Mouse (Mus musculus) urinary bladder, adult 2 months (tissue): ENCODE data around the gene Trio. TPM values are rescaled to one million over a fixed set of nuclear protein-coding genes. Genes with fewer than 3 reads are reported as not detected.
"Not testable (repeated sequence)": the region's sequence is repeated elsewhere in the genome, so short reads cannot be mapped to it uniquely, and the experiment has no call there.

Experiments
- DNase-seq: peaks from one replicate; pipeline ENCODE4 v3.0.0; 2022; ENCODE audit warnings: low spot score
- polyA plus RNA-seq: library from polyadenylated mRNA; depleted of rRNA; stranded (reverse); fragments of >200 nt; gene quantifications from 2 replicates; pipeline ENCODE4 v1.2.3, GENCODE M21; 2012

Trio gene
- polyA plus RNA-seq, 1 experiment = 71.0 TPM

DNA sequence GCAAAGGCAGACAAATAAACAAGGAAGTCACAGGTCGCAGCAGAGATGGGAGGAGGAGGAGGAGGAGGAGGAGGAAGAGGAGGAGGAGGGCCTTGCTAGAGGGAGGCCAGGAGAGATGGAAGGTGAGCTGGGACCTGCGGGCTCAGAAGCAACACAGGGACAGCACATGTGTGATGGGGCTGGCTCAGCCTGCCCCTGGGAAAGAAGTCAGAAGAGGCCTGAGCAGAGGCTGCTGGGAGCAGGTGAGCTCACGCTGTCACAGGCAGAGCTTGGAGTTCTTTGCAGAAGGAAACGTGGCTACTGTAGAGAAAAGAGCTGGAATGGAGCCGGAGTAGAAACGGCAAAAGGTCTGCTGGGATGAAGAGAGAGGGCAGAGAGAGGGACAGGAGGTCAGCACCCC is 185.5 kb downstream of the Trio start:
- DNase-seq = no peak

DNA sequence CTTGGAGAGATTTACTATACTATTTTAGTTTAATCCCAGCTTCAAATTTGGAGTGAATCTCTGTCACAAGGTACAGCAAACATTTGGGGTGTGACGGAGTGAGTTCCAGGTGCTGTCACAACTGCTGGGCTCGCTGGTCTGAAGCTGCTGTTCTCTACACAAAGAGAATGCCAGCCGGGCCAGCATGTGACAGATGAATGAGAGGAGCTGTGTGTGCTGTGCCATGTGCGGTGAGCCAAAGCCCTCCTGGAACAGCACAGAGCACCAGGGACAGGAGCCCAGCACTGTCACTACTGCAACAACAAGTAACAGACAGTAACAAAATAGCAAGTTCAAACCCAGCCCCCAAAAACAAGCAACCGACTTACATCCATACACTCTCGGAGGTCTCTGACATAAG is 194.0 kb downstream of the Trio start:
- no peak for DNase-seq

DNA sequence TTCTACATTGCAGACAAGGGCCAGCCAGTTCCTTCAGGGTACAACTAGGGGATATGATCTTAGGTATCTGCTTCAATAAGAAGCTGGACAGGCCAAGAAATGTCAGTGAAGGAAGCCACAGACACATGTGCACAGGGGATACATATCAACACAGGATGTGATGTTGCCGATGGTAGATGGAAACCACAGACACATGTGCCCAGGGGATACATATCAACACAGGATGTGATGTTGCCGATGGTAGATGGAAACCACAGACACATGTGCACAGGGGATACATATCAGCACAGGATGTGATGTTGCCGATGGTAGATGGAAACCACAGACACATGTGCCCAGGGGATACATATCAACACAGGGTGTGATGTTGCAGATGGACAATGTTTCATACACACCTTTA is 197.8 kb downstream of the Trio start:
- DNase-seq = not testable (repeated sequence)

DNA sequence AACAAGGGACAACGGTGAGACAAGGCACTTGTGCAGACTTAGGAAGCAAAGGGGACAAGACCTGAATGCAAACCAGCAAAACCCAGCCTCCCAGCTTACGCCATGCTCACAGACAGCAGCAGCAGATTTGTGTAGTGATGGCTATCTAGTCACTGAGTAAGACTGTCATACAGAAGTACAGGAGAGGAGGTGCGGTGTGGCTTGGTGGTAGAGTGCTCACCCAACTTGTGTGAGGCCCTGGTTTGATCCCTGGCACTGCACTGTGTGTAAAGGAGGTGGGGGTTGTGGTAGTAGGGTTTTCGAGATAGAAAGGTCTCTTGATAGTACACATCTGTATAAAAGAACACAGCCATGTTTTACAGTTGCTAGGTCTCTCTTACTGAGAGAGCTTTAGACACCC is 198.8 kb downstream of the Trio start:
- no peak for DNase-seq

DNA sequence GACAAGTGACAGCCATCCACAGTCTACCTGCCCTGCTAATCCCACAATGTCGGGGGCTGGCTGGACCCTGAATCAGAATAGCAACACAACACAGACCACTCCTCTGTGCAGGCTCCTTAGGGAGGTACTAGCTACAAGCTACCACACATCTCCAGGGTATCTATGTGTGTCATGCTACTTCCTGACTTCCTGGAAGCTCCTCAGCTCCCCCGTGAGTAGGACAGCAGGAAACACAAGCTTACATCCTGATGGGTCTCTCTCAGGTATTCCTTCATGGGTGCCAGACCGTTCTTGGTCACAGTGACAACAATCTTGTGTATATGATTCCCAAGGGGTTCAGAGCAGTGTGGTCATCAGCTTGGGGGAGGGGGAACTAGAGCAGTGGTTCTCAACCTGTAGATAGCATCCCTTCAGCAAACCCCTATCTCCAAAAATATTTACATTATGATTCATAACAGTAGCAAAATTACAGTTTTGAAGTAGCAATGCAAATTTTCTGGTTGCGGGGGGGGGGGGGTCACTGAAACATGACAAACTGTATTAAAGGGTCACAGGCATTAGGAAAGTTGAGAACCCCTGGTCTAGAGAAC is 199.5 kb downstream of the Trio start:
- no peak for DNase-seq

DNA sequence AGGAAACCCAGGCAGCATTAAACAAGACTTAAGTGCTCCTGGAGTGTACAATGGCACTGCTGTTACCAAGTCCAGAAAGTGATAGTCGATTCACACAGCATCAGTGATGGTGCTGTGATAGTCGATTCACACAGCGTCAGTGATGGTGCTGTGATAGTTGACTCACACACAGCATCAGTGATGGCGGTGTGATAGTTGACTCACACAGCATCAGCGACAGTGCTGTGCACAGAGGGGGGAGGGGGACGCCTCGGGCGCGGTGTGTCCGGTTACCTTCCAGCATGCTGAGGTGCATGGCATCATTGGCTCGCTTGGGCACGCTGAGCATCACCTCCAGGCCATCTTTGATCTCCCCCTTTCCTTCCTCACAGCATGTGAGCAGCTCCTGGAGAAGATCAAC is 200.3 kb downstream of the Trio start:
- DNase-seq = no peak

DNA sequence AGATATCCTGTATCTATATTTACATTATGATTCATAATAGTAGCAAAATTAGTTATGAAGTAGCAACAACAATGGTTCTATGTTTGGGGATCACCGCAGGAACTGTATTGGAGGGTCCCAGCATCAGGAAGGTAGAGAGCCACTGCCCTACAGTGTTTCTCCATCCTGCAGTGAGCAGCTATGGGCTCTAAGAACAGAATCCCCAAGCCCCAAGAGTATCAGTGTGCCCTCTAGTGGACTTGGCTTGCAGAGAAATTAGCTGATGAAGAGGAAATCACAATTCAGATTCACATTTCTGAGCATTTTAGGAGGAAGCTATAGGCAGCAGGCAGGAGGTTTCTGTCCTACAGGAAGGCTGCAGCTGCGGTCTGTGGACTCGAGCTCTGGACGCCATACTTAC is 202.1 kb downstream of the Trio start:
- no peak for DNase-seq

DNA sequence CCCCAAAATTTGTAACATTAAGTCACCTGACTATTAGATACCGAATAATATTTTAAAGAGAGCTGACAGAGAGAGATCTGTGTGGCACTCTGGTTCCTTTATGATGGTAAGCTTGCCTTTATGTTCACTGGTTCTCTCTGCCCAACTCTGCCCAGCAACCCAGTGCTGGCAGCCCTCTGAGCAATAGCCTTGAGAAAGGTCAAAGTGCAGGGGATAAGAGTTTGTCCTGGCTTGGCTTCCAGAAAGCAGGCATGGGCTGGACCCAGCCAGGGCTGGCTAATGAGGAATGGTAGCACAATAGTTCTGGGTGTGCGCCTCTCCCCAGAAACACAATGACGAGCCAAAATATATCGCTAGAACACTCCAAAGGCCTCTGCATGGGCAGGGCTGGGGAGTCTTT is 203.2 kb downstream of the Trio start:
- DNase-seq = no peak

DNA sequence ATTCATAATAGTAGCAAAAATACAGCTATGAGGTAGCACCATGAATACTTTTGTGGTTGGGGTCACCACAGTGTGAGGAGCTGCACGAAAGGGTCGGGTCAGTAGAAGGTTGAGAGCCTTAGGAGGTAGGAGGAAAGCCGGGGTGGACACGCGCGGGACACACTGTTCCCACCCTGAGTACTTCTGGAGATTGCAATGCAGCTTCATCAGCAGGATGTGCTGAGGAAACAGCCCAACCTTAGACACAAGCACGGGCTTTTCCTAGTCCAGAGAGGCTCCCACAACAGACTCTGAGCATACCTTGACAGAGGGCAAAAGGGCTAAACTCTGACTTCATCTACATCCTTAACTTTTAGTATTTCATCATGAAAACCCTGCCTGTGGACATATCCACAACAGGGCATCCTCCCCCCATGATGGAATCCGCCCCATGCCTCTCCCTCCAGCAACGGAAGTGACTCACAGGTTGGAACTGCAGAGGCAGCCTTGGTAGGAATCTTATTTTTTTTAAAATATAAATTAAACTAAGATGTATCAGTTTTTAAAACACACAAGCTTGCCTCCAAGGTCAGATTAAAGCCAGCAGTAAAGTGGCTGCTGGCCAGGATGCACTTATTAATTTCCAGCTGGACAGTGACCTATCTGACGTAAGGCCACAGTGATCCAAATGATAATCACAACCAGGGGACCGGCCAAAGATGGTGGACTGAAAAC is 203.8 kb downstream of the Trio start:
- DNase-seq = no peak

DNA sequence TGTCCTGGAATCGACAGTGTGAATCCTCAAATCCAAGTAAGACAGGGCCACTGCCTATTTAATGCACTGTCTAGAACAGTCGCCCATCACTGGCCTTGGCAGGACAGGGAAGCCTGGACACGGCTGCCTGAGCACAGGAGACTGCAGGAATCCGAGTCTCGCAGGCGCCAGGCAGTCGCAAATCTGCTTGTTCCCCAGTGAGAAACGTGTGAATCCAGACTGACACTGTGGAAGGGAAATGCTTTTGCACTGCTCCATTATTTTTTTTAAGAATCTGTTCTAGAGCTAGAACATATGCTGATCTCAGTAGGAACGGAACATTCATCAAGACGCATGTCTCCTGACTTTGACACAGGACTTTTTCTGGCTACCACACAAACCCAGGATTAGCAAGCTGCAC is 208.6 kb downstream of the Trio start:
- no peak for DNase-seq

DNA sequence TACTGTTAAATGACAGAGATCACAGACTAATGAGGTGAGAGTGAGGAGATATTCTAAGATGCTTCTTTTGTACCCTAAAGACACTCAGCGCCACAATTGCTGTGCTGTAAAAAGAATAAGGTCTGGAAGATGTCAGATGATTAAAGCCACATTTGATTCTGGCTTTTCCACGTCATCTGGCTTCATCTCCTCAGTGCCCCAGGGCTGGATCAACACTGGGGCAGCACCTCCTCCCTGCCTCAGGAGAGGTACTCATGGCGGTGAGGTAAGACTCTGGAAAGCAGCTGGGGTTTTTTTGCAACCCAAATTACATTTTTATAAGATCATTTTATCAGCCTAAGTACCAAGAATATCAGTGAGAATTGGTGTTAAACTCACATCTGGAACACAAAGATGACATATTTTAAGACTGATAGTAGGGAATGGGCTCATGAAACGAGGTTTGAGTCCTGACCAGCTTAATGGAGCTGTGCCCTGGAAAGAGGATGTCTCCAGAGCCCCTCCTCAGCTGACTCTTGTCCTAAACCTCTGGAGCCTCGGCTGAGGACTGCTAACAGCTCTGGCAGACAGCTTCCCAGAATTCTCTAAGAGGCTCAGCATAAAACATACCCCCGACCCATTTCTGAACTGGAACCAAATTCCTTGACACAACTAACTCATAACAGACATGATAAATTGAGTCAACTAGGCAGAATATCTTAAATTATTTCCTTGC is 210.8 kb downstream of the Trio start:
- no peak for DNase-seq

DNA sequence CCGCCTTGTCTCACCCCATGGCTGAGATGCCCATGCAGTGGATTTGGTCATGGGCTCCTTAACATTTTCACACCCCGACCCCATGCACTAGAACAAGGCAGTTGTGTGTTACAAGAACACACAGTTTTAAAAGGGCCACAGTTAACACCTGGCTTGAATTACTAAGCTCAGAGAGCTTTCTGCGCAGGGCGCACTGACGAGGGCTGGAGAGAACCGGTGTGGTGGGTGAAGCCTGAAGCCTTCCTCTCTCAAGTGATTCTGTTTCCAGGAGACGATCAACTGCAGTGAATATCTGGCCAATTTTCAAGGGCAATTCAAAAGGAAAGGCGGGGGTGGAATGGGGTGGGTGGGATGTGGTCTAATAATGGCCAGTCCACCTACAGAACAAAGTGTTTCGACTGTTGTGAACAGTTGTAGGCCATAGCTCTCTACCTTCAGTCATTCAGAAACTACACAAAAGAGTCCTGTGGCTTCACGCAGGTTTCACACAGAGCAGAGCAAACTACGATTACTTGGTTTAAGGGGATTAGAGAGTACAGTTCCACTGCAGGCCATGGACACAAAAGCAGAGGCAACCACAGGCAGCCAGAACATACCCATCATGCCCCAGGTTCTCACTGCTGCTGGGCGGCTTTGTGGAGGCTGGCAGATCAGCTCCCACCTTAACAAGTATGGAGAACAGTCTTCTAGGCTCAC is 214.7 kb downstream of the Trio start:
- DNase-seq = no peak

DNA sequence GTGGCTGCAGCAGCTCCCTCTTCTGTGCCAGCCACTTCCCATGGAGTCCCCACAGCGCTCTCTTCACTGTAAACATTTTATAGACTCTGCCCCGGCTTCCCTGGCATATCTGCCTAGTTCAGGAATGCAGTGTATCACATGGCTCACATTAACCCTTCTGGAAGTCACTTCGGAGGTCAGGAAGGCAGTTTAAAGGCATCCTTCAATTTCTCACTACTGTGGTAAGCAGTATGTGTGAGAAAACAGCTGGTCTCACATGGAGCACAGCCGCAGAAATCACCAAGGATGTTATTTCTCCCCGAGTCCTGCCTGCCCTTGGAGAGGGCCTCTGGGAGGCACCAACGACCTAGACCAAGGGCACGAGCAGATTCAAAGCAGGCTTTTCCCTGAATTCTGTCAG is 215.4 kb downstream of the Trio start:
- DNase-seq = no peak

DNA sequence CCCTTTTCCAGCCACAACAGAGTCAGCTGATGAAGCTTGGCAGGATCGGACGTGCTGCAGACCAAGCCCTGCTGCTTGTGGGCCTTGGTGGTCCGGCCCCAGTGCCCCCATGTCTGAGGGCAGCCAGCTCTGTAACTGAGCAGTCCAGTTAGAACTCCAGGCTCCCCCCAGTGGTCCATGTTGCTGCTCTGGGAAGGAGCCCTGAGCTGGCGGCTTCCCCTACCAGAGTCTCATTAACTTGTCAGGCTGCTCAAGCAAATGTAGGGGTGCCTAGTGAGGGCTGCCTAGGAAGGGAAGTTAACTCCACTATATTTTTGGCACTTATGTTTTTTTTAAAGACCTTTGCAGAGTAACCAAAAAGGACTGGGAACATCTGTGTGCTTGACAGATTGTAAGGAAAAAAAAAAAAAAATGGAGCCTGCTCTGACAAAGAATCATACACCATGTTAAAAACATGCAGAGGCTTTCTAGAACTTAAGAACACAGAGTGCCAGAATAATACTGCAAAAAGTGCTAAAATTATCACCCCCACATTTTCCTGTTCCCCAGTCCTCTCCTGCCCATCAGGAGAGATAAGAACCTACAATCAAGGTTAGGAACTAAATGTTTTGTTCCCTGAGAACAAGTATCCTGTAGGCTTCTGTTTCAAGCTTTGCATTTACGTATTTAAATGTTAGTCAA is 216.9 kb downstream of the Trio start:
- no peak for DNase-seq

DNA sequence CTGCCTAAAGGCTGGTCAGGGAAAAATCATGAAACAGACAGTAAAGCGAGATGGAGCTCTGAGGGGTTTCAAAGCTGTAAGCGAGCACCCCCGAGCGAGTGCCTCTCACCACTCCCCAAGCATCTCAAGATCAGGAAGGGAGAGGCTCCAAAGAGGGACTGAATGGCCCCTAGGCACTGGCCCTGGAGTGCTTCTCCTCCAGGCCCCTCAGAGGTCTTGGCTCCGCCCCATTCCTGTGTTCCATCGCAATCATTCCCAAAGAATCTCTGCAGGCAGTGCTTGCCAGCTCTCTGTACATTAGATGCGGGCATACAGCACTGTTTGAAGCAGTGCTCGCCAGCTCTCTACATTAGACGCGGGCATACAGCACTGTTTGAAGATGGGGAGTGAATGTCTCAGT is 219.4 kb downstream of the Trio start:
- DNase-seq = no peak

DNA sequence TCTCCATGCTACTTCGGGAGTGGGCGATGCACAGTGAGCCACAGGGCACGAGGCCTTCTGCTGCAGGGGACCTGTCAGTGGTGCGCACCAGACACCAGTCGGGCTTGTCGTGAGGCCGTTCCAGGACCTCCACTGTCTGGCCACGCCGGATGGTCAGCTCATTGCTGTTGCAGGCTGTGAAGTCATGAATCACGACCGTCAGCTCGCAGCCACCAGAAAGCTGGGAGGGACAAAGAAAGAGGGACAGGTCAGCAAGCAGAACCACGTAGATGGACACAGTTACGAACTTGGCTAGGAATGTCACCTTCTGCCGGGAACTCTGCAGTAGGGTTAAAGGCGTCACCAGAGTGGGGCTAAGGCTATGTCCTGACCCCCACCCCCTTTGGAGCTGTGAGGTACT is 220.0 kb downstream of the Trio start:
- DNase-seq = no peak

DNA sequence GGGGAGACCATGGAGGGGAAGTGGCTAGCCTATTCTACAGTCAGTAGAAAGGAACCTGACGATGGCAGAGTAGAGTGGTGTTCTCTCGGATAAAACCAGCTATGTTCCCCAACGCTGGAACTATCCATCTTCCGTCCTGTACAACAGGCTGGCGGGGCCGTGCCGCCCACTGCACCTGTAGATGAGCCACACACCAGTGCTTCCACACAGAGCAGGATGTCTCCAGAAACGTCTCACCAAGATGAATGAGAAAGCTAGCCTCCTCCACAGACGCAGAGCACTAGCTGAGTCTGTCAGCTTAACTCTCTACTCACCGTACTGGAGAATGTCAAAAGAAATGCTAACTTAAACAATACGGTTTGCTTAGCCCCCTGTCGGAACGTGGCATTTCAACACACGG is 221.2 kb downstream of the Trio start:
- DNase-seq = no peak

DNA sequence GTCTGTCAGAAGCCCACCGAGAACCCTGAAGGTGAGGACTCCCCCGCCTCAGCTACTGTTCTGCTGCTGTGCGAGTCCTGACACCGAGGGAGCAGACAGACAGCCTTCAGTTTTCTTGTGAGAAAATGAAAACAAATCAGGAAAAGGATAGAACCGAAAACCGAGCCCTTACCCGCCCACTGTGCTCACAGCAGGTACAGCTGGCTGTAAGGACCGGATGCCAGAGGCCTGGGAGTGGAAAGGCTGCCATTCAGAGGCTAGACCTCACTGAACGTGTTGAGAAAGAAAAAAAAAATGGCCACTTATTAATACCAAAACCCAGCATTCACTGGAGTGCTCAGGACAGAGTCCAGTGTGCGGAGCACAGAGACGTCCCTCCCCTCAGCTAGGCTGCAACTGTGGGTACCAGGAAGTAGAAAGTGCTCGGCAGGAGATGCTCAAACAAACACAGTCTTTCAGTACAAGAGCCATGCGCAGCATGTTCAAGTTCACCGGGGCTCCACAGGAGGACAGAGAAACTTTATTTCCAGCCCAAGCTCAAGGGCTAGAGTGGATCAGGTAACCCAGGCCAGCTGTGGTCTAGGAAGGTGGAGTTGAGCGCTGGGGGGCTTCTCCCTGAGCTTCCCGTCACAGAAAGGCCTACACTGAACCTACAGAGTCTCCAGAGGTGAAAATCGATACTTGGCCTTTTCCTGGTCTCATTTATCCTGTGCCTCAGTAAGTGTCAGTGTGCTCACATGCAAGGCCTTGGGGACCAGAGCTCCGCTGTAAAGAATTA is 221.9 kb downstream of the Trio start:
- DNase-seq = no peak

DNA sequence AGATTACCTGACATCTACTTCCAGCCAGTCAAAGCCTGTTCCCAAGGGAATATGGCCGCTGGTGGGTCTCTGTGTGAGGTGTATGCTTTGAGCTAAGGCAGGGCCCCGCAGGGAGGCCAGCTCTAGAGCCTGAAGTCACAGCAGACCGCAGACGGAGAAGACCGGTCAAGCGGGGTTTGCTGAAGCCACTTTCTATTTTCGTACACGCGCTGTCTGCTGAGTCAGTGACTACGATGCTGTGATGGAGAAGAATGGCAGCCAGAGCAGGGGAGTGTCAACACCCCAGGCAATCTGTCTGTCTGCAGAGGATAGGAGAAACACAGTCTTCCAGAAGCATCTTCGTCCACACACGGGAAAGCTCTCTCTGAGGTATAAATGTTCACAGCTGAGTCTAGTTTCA is 223.4 kb downstream of the Trio start:
- no peak for DNase-seq

DNA sequence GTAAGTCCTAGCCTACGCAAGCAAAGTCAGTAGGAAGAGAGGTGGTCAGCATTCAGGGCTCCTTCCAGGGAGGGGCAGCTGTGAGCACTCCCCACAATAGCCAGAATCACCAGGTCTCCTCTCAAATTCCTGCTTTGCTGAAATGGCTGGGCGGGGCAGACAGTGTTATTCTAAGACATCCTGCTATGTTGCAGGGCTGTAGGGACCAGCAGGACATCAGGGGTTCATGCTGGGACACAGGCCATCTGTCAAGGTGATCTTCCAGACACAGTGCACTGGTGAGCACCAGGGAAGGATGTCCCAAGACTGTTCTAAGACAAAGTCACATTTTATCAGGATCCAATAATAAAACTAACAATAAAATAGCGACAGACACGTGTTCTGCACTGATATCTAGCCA is 224.5 kb downstream of the Trio start:
- DNase-seq = no peak

DNA sequence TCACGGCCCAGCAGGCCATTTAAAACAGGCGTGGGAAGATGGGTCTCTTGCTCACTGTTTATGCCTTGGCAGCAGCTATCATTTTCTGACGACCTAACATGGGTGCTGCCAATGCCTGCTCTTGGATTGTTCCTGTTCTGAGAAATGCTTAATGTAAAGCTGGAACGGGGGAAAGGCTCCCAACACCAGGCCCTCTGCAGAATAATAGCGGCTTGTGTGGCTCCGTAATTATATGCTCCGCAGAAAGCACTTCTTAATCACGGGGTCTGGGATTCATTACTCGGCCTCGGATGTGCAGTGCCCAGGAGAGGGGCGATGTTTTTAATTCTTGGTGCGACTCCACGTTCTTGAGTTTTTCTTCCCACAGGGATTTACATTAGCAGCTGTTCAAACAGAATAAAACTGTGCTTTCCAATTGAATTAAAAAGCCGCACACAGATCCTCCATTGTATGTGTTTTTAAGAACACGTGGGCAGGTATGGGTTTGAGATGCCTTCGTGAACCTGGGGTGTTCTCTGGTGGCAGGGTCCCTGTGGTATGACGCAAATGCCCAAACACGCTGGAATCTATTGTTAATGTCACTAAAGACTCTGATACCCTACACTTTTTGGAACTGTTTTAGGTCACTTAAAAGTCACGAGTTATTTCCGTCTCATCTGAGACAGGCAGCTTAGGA is 228.0 kb downstream of the Trio start:
- no peak for DNase-seq
